Mouse (Mus musculus) A20 (cell line): ENCODE measurements around the gene C130032M10Rik.
"Not testable (repeated sequence)": the region's sequence is repeated elsewhere in the genome, so short reads cannot be mapped to it uniquely, and the experiment has no call there.

Experiments used
- DNase-seq: peaks from one replicate; pipeline ENCODE4 v3.0.0-alpha.2; 2011; ENCODE audit warnings: low read depth, low spot score

C130032M10Rik gene

GRCm38 (mm10) chr9:114518812-114519477 is 3.4 kb downstream of the C130032M10Rik start:
- DNase-seq, result no peak

GRCm38 (mm10) chr9:114520529-114520928 is 5.0 kb downstream of the C130032M10Rik start:
- DNase-seq, result not testable (repeated sequence)

- DNase-seq, result no peak
Measured at GRCm38 (mm10) chr9:114522041-114522440, 6.5 kb downstream of the C130032M10Rik start.

- no peak for DNase-seq
Measured at GRCm38 (mm10) chr9:114522501-114522900, 7.0 kb downstream of the C130032M10Rik start.

- no peak for DNase-seq
Measured at GRCm38 (mm10) chr9:114525073-114525633, 9.7 kb downstream of the C130032M10Rik start.

- no peak for DNase-seq
Measured at GRCm38 (mm10) chr9:114525891-114526290, 10.4 kb downstream of the C130032M10Rik start.

GRCm38 (mm10) chr9:114526581-114526980 is 11.1 kb downstream of the C130032M10Rik start:
- DNase-seq, result no peak

- peak; percentile 7 for DNase-seq
Measured at GRCm38 (mm10) chr9:114527085-114527484, 11.6 kb downstream of the C130032M10Rik start.

GRCm38 (mm10) chr9:114527992-114528679 is 12.6 kb downstream of the C130032M10Rik start:
- DNase-seq, result no peak

GRCm38 (mm10) chr9:114528680-114529048 is 13.2 kb downstream of the C130032M10Rik start:
- DNase-seq, result no peak

- no peak for DNase-seq
Measured at GRCm38 (mm10) chr9:114531276-114531675, 15.8 kb downstream of the C130032M10Rik start.

GRCm38 (mm10) chr9:114533848-114534247 is 18.4 kb downstream of the C130032M10Rik start:
- no peak for DNase-seq

GRCm38 (mm10) chr9:114534747-114535517 is 19.4 kb downstream of the C130032M10Rik start:
- no peak for DNase-seq

GRCm38 (mm10) chr9:114536628-114537027 is 21.1 kb downstream of the C130032M10Rik start:
- DNase-seq, result no peak

- no peak for DNase-seq
Measured at GRCm38 (mm10) chr9:114538996-114539563, 23.6 kb downstream of the C130032M10Rik start.

GRCm38 (mm10) chr9:114541279-114541741 is 25.8 kb downstream of the C130032M10Rik start:
- no peak for DNase-seq

GRCm38 (mm10) chr9:114543882-114544753 is 28.6 kb downstream of the C130032M10Rik start:
- no peak for DNase-seq

GRCm38 (mm10) chr9:114544754-114545393 is 29.4 kb downstream of the C130032M10Rik start:
- no peak for DNase-seq

GRCm38 (mm10) chr9:114546765-114547164 is 31.3 kb downstream of the C130032M10Rik start:
- no peak for DNase-seq

GRCm38 (mm10) chr9:114547643-114548077 is 32.2 kb downstream of the C130032M10Rik start:
- DNase-seq, result no peak
